Mouse (Mus musculus): ENCODE measurements around the gene Mipol1. TPM values are rescaled to one million over a fixed set of nuclear protein-coding genes. Genes with fewer than 3 reads are reported as not detected.
"Not testable (repeated sequence)": the region's sequence is repeated elsewhere in the genome, so short reads cannot be mapped to it uniquely, and the experiment has no call there.

The Mipol1 gene
- polyA plus RNA-seq, 1 experiment from 2014 or later: 12.3 TPM

DNA sequence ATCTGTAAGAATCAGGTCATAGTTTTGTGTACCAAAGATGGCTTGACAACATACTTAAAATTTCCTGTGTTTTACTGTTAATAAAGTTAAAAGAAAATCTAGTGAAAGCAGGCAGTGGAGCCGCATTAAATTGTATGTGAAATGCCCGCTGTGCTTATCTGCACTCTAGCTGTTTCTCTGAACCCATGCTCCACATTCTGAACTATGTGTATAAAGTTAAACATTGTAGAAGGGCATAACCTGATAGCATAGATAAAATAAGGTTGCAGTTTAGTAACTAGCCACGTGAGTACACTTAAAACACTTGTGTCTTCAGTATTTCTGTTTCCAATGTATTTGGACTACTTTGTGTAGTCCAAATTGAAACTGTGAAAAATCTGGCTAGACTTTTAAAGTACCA is 183.6 kb downstream of the Mipol1 start:
- no peaks in the 10 kb centered on the region for H3K27me3 ChIP-seq (ENCODE audit: control insufficient read depth, insufficient read depth, low read length)
- H3K36me3 ChIP-seq (replicated peaks; ENCODE audit: control insufficient read depth, insufficient read depth, low read depth, low read length): no peaks in the 10 kb centered on the region
- H3K4me2 ChIP-seq (ENCODE audit: low read depth, low read length): no peak overlapping the region
- H3K4me1 ChIP-seq (ENCODE audit: control insufficient read depth, insufficient read depth, low read length): no peaks in the 10 kb centered on the region
- 81% methylated on average over 3 of the region's 3 CpGs for WGBS
- no peak overlapping the region for H3K9ac ChIP-seq (replicated peaks; ENCODE audit: low read length)
- no peaks in the 10 kb centered on the region for H3K9me3 ChIP-seq (replicated peaks; ENCODE audit: control insufficient read depth, low read length)
- H3K27ac ChIP-seq (replicated peaks; ENCODE audit: low read depth, low read length): no peak overlapping the region
- DNase-seq (ENCODE audit: low spot score): no peak
- no peak for ATAC-seq (replicated peaks; ENCODE audit: insufficient number of reproducible peaks, low FRiP score, low TSS enrichment, low read depth)
- no peak overlapping the region for H3K4me3 ChIP-seq (ENCODE audit: low read depth, low read length)

DNA sequence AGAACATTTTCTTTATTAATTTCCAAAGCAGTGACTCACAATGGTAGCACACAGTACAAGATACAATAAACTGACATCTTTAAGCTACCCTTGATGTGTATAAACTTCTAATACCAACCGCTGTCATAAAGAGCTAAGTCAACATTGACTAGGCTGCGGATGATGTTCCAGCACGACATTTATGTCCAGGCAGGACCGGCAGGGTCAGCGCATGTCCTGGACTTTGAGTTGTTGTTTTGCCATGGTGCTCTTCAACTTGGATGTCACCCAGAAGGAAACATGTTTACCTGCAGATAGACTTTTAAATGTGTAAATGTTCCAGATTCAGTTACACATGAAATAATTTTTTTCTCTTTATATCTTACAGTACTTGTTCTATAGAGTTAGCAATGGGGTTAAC is 194.7 kb downstream of the Mipol1 start:
- DNase-seq (ENCODE audit: low spot score): no peak
- H3K4me2 ChIP-seq (ENCODE audit: low read depth, low read length): no peak overlapping the region
- no peak overlapping the region for H3K27ac ChIP-seq (replicated peaks; ENCODE audit: low read depth, low read length)
- H3K27me3 ChIP-seq (ENCODE audit: control insufficient read depth, insufficient read depth, low read length): no peaks in the 10 kb centered on the region
- no peak for ATAC-seq (replicated peaks; ENCODE audit: insufficient number of reproducible peaks, low FRiP score, low TSS enrichment, low read depth)
- no peaks in the 10 kb centered on the region for H3K4me1 ChIP-seq (ENCODE audit: control insufficient read depth, insufficient read depth, low read length)
- no peak overlapping the region for H3K9ac ChIP-seq (replicated peaks; ENCODE audit: low read length)
- H3K36me3 ChIP-seq (replicated peaks; ENCODE audit: control insufficient read depth, insufficient read depth, low read depth, low read length): no peaks in the 10 kb centered on the region
- no peaks in the 10 kb centered on the region for H3K9me3 ChIP-seq (replicated peaks; ENCODE audit: control insufficient read depth, low read length)
- 94% methylated on average over 5 of the region's 5 CpGs for WGBS
- H3K4me3 ChIP-seq (ENCODE audit: low read depth, low read length): no peak overlapping the region

DNA sequence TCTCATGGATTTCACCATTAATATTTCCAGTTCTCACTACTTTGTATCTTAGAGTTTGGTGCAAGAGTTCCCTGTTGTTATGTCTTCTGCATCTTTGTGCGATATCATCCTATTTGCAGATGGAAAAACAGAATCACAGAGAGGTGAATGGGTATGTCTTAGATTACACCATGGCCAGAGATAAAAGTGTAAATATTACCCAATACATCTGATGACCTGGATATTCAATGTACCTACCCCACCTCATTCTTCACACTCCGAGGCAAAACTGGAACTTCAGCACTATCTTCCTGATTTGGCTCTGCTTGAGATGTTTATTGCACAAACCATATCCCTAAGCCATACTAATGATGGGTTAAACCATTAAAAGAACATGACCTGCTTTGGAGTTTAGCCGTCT is 198.0 kb downstream of the Mipol1 start:
- no peaks in the 10 kb centered on the region for H3K27me3 ChIP-seq (ENCODE audit: control insufficient read depth, insufficient read depth, low read length)
- H3K4me1 ChIP-seq (ENCODE audit: control insufficient read depth, insufficient read depth, low read length): no peaks in the 10 kb centered on the region
- DNase-seq (ENCODE audit: low spot score) (no peak), ATAC-seq (replicated peaks; ENCODE audit: insufficient number of reproducible peaks, low FRiP score, low TSS enrichment, low read depth) (no peak)
- no peaks in the 10 kb centered on the region for H3K36me3 ChIP-seq (replicated peaks; ENCODE audit: control insufficient read depth, insufficient read depth, low read depth, low read length)
- H3K9ac ChIP-seq (replicated peaks; ENCODE audit: low read length): no peak overlapping the region
- H3K4me2 ChIP-seq (ENCODE audit: low read depth, low read length): no peak overlapping the region
- H3K27ac ChIP-seq (replicated peaks; ENCODE audit: low read depth, low read length): no peak overlapping the region
- no peaks in the 10 kb centered on the region for H3K9me3 ChIP-seq (replicated peaks; ENCODE audit: control insufficient read depth, low read length)
- H3K4me3 ChIP-seq (ENCODE audit: low read depth, low read length): no peak overlapping the region
- WGBS: 84% methylated on average over 3 of the region's 3 CpGs

DNA sequence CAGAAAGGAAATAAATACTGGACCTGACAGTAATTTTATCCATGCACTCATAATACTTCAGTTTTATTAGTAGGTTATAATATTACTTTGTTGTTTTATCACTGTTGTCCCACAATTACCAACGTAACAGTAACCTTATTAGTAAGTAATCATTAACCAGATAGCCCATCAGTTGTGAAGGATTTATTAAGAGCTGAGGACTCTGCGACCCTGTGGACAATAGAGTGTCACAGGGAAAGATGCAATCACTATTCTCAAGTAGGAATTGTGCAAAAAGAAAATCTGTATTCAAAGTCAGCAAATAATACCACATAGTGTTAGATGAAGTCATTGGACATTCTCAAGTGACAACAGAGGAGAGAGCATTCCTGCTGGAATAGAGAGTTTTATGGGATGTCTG is 198.5 kb downstream of the Mipol1 start:
- ATAC-seq (replicated peaks; ENCODE audit: insufficient number of reproducible peaks, low FRiP score, low TSS enrichment, low read depth) (no peak), DNase-seq (ENCODE audit: low spot score) (no peak)
- H3K36me3 ChIP-seq (replicated peaks; ENCODE audit: control insufficient read depth, insufficient read depth, low read depth, low read length): no peaks in the 10 kb centered on the region
- no peak overlapping the region for H3K9ac ChIP-seq (replicated peaks; ENCODE audit: low read length)
- 87% methylated on average over 2 of the region's 2 CpGs for WGBS
- no peak overlapping the region for H3K4me2 ChIP-seq (ENCODE audit: low read depth, low read length)
- H3K27me3 ChIP-seq (ENCODE audit: control insufficient read depth, insufficient read depth, low read length): no peaks in the 10 kb centered on the region
- no peaks in the 10 kb centered on the region for H3K9me3 ChIP-seq (replicated peaks; ENCODE audit: control insufficient read depth, low read length)
- H3K4me1 ChIP-seq (ENCODE audit: control insufficient read depth, insufficient read depth, low read length): no peaks in the 10 kb centered on the region
- no peak overlapping the region for H3K4me3 ChIP-seq (ENCODE audit: low read depth, low read length)
- no peak overlapping the region for H3K27ac ChIP-seq (replicated peaks; ENCODE audit: low read depth, low read length)

DNA sequence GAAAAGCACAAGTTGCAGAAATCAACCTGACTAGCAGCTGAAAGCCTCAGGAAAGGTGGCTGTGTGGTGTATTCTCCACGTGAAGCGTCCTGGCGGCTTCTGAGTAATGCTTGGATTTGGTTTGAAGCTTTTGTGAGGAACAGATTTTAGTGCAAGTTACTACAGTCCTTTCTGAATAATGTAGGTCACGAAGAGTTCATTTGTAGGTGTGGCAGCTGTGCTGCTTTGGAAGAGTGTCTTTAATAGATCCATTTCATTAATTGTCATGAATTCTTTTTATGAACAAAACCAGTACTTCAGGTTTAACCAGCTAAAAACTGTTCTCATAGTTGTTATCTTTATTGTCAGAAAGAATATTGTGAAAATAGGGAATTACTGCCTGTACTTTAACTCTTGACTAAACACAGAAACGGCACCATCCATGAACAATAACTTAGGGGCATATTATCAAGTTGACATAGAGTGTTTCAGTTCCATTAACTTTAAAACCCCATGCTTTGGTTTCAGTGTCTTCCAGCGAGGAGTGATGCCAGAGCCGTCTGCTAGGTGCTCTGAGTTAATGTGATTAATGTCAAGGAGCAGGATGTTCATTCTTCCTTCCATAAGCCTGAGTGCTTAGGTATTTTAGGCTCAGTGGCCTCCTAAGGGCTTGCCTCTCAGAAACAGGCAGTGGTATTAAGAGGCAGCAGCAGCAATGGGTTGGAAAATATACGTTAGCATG is 206.9 kb downstream of the Mipol1 start:
- DNase-seq (ENCODE audit: low spot score): peak; percentile 11
- H3K36me3 ChIP-seq (replicated peaks; ENCODE audit: control insufficient read depth, insufficient read depth, low read depth, low read length); H3K9me3 ChIP-seq (replicated peaks; ENCODE audit: control insufficient read depth, low read length); H3K27me3 ChIP-seq (ENCODE audit: control insufficient read depth, insufficient read depth, low read length); H3K4me1 ChIP-seq (ENCODE audit: control insufficient read depth, insufficient read depth, low read length); H3K27ac ChIP-seq (replicated peaks; ENCODE audit: low read depth, low read length); H3K4me2 ChIP-seq (ENCODE audit: low read depth, low read length); H3K4me3 ChIP-seq (ENCODE audit: low read depth, low read length); ATAC-seq (replicated peaks; ENCODE audit: insufficient number of reproducible peaks, low FRiP score, low TSS enrichment, low read depth); H3K9ac ChIP-seq (replicated peaks; ENCODE audit: low read length): not testable (repeated sequence)
- 73% methylated on average over 8 of the region's 8 CpGs for WGBS

DNA sequence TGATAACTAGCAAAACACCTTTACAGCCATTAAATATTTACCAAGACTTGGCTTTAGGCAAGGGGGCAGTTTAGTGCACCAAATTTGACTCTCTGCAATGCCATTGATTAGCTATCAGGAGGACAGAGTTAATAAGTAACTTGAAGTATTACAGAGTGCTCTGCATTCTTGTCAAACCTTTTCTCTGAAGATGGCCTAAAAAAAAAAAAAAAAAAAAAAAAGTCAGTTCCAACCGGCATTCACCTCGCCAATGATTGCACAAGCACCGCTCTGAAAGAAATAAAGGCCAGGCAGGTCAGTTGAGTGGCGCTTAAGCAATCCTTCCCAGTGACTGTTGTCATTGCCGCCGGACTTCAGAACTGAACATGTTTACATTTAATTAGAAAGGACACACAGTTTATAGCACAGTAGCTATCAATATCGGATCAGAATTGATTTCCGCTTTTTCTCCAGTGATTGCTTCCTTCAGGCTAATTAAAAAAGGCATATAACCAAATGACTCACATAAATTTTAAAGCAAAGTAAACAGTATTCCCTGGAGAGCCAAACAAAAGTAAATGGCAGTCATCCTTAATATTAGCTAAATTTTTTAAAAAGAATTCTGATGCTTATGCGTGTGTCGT is 214.2 kb downstream of the Mipol1 start:
- no peak for ATAC-seq (replicated peaks; ENCODE audit: insufficient number of reproducible peaks, low FRiP score, low TSS enrichment, low read depth)
- Histone ChIP-seq H3K36me3 (replicated peaks; ENCODE audit: control insufficient read depth, insufficient read depth, low read depth, low read length) (no peaks in the 10 kb centered on the region), H3K4me2 (ENCODE audit: low read depth, low read length) (no peak overlapping the region), H3K4me1 (ENCODE audit: control insufficient read depth, insufficient read depth, low read length) (no peaks in the 10 kb centered on the region), H3K9ac (replicated peaks; ENCODE audit: low read length) (no peak overlapping the region), H3K4me3 (ENCODE audit: low read depth, low read length) (no peak overlapping the region), H3K9me3 (replicated peaks; ENCODE audit: control insufficient read depth, low read length) (no peaks in the 10 kb centered on the region), H3K27ac (replicated peaks; ENCODE audit: low read depth, low read length) (no peak overlapping the region), H3K27me3 (ENCODE audit: control insufficient read depth, insufficient read depth, low read length) (no peaks in the 10 kb centered on the region)
- DNase-seq (ENCODE audit: low spot score): no peak
- WGBS: 64% methylated on average over 10 of the region's 10 CpGs

DNA sequence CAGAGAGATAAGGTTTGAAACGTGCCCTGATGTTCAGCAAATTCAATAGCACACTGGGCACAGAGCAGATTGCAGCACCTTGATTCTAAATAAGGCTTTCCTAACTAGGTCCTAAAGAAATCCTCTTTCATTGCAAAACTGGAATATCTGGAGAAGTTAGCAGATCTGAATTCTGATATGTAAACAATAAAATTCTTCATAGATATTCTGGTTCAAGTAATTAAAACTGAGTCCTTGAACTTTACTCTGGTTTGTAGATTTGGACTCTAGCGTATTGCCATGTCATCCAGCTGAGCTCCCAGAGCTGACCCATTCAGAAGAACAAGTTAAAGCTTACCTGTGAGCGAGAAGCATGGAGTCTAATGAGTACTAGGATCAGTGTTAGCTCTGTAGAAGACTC is 217.1 kb downstream of the Mipol1 start:
- H3K4me3 ChIP-seq (ENCODE audit: low read depth, low read length): no peak overlapping the region
- DNase-seq (ENCODE audit: low spot score) (no peak), ATAC-seq (replicated peaks; ENCODE audit: insufficient number of reproducible peaks, low FRiP score, low TSS enrichment, low read depth) (no peak)
- H3K27ac ChIP-seq (replicated peaks; ENCODE audit: low read depth, low read length): no peak overlapping the region
- no peaks in the 10 kb centered on the region for H3K27me3 ChIP-seq (ENCODE audit: control insufficient read depth, insufficient read depth, low read length)
- no peaks in the 10 kb centered on the region for H3K4me1 ChIP-seq (ENCODE audit: control insufficient read depth, insufficient read depth, low read length)
- WGBS: 78% methylated on average over 3 of the region's 3 CpGs
- H3K9me3 ChIP-seq (replicated peaks; ENCODE audit: control insufficient read depth, low read length): no peaks in the 10 kb centered on the region
- H3K9ac ChIP-seq (replicated peaks; ENCODE audit: low read length): no peak overlapping the region
- no peak overlapping the region for H3K4me2 ChIP-seq (ENCODE audit: low read depth, low read length)
- H3K36me3 ChIP-seq (replicated peaks; ENCODE audit: control insufficient read depth, insufficient read depth, low read depth, low read length): no peaks in the 10 kb centered on the region

DNA sequence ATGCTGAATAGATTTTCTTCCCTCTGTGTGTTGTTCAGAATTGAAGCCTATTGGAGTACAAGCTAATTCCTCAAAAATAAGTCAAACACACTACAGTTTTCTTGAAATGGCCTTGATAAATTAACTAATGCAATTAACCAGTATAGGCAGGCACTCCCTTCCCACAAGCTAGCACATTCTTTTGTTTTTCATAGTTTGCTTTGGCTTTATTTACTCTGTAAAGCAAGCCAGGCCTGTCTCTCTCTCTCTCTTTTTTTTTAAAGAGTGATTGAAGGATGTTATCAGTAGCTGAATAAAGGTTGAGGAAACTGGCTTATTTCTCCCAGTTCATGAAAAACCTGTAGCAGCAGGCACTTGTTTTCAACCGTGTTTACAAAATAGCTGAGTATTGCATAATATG is 219.1 kb downstream of the Mipol1 start:
- Histone ChIP-seq H3K27ac (replicated peaks; ENCODE audit: low read depth, low read length) (no peak overlapping the region), H3K4me1 (ENCODE audit: control insufficient read depth, insufficient read depth, low read length) (no peaks in the 10 kb centered on the region), H3K27me3 (ENCODE audit: control insufficient read depth, insufficient read depth, low read length) (no peaks in the 10 kb centered on the region), H3K9ac (replicated peaks; ENCODE audit: low read length) (no peak overlapping the region), H3K4me3 (ENCODE audit: low read depth, low read length) (no peak overlapping the region), H3K36me3 (replicated peaks; ENCODE audit: control insufficient read depth, insufficient read depth, low read depth, low read length) (no peaks in the 10 kb centered on the region), H3K9me3 (replicated peaks; ENCODE audit: control insufficient read depth, low read length) (no peaks in the 10 kb centered on the region), H3K4me2 (ENCODE audit: low read depth, low read length) (no peak overlapping the region)
- no peak for ATAC-seq (replicated peaks; ENCODE audit: insufficient number of reproducible peaks, low FRiP score, low TSS enrichment, low read depth)
- no peak for DNase-seq (ENCODE audit: low spot score)
- 63% methylated on average over 1 of the region's 1 CpGs for WGBS

All from embryonic facial prominence, embryonic 11.5 days (tissue).